Mouse (Mus musculus) heart, postnatal 0 days (tissue): ENCODE data around the gene Cadm2.

Experiments
- CTCF ChIP-seq: IDR thresholded peaks from 2 replicates; pipeline ENCODE4 v1.5.1; 2016; ENCODE audit warnings: antibody characterized with exemption, control low read depth, low read depth
- EP300 ChIP-seq: IDR thresholded peaks from 2 replicates; pipeline ENCODE4 v1.6.1; 2016; ENCODE audit warnings: antibody characterized with exemption, low read depth

DNA sequence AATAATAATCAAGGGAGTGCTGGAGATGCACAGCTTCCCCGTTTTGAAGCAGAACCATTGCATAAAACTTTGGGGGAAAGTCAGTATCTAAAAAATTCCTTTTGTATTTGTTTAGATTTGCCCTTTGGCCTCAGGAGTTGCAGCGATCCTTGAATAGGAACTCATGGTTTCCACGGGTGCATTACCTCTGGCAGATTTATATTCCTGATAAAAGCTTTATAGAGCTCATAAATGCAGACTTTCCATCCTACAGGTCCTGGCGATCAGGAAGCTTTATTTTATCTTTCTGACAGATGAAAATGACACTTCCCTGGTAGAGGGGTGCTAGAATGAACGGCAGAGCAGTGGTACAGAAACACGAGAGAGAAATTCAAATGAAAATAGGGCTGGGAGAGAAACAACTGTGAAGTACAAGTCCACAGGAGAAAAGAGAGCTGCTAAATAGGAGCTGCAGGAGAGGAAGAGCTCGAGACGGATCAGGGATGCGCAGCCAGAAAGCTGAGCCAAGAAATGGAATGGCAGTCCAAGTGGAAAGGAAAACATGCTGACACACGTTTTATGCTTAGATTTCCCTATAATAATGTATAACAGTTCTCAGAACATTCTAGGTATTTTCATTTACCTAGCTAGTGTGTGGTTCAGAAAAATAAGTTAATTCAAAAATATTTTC lies 274.0 kb downstream of the Cadm2 start:
- TF ChIP-seq CTCF (no peak), EP300 (no peak)
